Mouse (Mus musculus): ENCODE data around the gene Gfod2.

DNA sequence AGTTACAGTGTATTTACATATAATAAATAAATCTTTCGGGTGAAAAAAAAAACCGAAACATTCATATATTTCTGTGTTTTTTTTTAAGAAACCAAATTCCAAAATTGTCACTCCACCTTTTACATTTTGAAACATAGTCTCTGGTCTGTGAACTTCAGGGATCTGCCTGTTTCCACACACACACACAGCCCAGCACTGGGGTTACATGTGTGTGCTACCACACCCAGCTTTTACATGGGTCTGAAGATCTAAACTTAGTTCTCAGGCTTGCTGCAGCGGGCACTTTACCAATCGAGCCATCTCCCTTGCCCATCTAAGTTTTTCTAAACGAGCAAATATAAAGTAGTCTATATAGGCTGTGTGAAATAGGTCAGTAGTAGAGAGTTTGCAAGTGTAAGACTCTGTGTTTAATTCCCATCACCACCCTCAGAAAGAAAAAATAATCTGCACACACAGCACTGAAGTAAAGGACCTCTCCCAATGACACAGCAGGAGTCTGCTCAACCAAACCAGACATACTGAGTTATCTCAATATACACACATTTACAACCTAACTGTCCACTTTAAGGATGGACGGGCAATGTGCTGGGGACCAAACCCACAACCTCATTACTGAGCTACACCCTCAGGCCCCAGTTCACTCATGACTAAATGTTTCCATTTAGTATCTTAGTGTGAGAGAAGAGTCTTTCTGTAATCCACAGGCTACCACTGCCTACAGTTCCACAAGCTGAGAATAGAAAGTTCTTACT, 42.9 kb upstream of the Gfod2 start:
- TF ChIP-seq POLR2A (IDR thresholded peaks at IDR 0.05; ENCODE audit: extremely low read depth, insufficient read depth, low read length) = no peak
- TF ChIP-seq CTCF (IDR thresholded peaks at IDR 0.05; ENCODE audit: low read depth, low read length) = no peak
